Mouse (Mus musculus): Measurements from ENCODE around the gene Rin1. TPM values are rescaled to one million over a fixed set of nuclear protein-coding genes. Genes with fewer than 3 reads are reported as not detected.
A peak's percentile ranks its signal among the peaks of the same experiment; 100 is the strongest.

The Rin1 gene
- polyA plus RNA-seq, 1 experiment from 2014 or later = 4.8 TPM

DNA sequence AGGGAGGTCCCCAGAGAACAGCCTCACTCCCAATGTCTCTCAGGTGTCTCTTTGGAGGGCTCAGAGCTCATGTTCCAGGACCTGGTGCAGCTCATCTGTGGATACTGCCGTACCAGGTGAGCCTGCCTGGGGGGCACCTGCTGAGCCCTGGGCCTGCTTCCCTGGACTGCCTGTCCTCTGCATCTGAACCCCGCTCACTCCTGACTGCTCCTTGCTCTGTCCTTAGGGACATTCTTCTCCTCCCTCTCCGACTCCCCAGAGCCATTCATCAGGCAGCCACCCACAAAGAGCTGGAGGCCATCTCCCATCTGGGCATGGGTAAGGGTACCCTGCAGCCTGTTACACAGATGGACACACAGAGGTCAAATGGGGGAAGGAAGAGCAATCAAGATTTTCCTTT lies 1.2 kb downstream of the Rin1 start:
- Histone ChIP-seq H3K27me3 (ENCODE audit: control insufficient read depth, insufficient read depth, low read length) (peaks cover 25% of the 10 kb centered on the region), H3K36me3 (ENCODE audit: control insufficient read depth, insufficient read depth, low read length) (peaks cover 18% of the 10 kb centered on the region), H3K27ac (ENCODE audit: low read depth, low read length) (no peak overlapping the region), H3K4me1 (ENCODE audit: control insufficient read depth, insufficient read depth, low read length) (peaks cover 30% of the 10 kb centered on the region), H3K4me3 (ENCODE audit: low read length) (peak overlapping the region; percentile 29; the same call in 1 of the 2 replicates), H3K9me3 (ENCODE audit: control insufficient read depth, low read length) (no peaks in the 10 kb centered on the region), H3K4me2 (replicated peaks; ENCODE audit: low read depth, low read length) (peak overlapping the region; percentile 36), H3K9ac (ENCODE audit: low read depth, low read length) (peak overlapping the region; percentile 24; the same call in 1 of the 2 replicates)
- WGBS = 49% methylated on average over 3 of the region's 3 CpGs
- no peak for ATAC-seq (ENCODE audit: low FRiP score, low TSS enrichment)

DNA sequence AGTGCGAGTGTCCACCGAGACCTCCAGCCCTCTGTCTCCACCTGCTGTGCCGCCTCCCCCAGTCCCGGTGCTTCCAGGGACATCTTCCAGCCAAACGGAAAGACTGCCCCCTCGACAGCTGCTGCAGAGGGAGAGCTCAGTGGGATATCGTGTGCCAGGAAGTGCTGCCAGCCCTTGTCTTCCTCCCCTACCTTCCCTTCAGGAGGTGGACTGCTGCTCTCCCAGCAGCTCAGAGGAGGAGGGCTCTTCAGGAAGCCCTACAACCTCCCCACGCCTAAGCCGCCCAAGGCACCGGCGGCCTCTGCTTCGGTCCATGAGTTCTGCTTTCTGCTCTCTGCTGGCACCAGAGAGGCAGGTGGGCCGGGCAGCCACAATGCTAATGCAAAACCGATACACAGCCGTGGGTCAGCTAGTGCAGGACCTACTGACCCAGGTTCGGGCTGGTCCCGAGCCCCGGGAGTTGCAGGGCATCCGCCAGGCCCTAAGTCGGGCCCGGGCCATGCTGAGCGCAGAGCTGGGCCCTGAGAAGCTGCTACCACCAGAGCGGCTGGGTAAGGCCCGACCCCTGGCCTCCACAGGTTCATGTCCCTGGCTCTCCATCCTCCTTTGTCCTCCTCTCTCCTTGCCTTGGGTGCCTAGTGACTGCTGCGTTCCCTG lies 2.0 kb downstream of the Rin1 start:
- no peak for ATAC-seq (ENCODE audit: low FRiP score, low TSS enrichment)
- H3K4me3 ChIP-seq (ENCODE audit: low read length) = no peak overlapping the region
- H3K27me3 ChIP-seq (ENCODE audit: control insufficient read depth, insufficient read depth, low read length) = peaks cover 25% of the 10 kb centered on the region
- 28% methylated on average over 25 of the region's 25 CpGs for WGBS
- H3K9ac ChIP-seq (ENCODE audit: low read depth, low read length) = 0 out of 2 replicates have a peak overlapping the region, but pooled peaks have one; percentile 12
- no peak overlapping the region for H3K27ac ChIP-seq (ENCODE audit: low read depth, low read length)
- H3K9me3 ChIP-seq (ENCODE audit: control insufficient read depth, low read length) = no peaks in the 10 kb centered on the region
- peaks cover 36% of the 10 kb centered on the region for H3K4me1 ChIP-seq (ENCODE audit: control insufficient read depth, insufficient read depth, low read length)
- peak overlapping the region; percentile 15 for H3K4me2 ChIP-seq (replicated peaks; ENCODE audit: low read depth, low read length)
- peaks cover 11% of the 10 kb centered on the region; the same call in 1 of the 2 replicates for H3K36me3 ChIP-seq (ENCODE audit: control insufficient read depth, insufficient read depth, low read length)

DNA sequence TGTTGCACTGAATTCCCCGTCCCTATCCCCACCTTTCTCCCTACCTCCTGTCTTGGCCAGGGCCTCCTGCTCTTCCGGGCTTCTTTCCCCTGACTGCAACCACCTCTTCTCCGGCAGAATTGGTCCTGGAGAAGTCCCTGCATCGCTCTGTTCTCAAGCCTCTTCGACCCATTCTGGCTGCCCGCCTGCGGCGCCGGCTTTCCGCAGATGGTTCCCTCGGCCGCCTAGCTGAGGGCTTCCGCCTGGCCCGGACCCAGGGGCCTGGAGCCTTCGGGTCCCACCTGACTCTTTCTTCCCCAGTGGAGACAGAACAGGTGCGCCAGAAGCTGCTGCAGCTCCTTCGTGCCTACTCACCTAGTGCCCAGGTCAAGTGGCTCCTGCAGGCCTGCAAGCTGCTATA lies 2.6 kb downstream of the Rin1 start:
- Histone ChIP-seq H3K36me3 (ENCODE audit: control insufficient read depth, insufficient read depth, low read length) (peaks cover 9% of the 10 kb centered on the region; the same call in 1 of the 2 replicates), H3K4me2 (replicated peaks; ENCODE audit: low read depth, low read length) (no peak overlapping the region), H3K9me3 (ENCODE audit: control insufficient read depth, low read length) (no peaks in the 10 kb centered on the region), H3K9ac (ENCODE audit: low read depth, low read length) (no peak overlapping the region), H3K27me3 (ENCODE audit: control insufficient read depth, insufficient read depth, low read length) (peaks cover 25% of the 10 kb centered on the region), H3K27ac (ENCODE audit: low read depth, low read length) (no peak overlapping the region), H3K4me3 (ENCODE audit: low read length) (no peak overlapping the region), H3K4me1 (ENCODE audit: control insufficient read depth, insufficient read depth, low read length) (peaks cover 36% of the 10 kb centered on the region)
- no peak for ATAC-seq (ENCODE audit: low FRiP score, low TSS enrichment)
- WGBS = 60% methylated on average over 17 of the region's 17 CpGs

DNA sequence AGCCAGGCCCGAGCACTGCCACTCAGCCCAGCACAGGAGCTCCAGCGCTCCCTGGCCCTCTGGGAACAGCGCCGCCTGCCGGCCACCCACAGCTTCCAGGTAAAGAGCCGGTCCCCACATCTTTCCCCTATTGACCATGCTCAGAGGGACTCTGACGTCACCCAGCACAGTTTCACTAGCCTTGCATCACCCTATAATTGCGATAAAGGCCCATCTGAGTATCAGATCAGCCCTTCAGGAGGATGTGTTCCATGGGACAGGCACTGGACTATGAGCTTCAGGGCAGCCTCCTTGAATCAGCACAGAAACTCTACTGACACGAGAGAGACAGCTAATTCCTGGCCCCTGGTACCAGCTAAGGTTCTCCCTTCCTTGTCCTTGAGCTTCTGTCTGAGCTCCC lies 3.6 kb downstream of the Rin1 start:
- Histone ChIP-seq H3K9ac (ENCODE audit: low read depth, low read length) (no peak overlapping the region), H3K4me2 (replicated peaks; ENCODE audit: low read depth, low read length) (no peak overlapping the region), H3K4me1 (ENCODE audit: control insufficient read depth, insufficient read depth, low read length) (peaks cover 46% of the 10 kb centered on the region), H3K9me3 (ENCODE audit: control insufficient read depth, low read length) (no peaks in the 10 kb centered on the region), H3K4me3 (ENCODE audit: low read length) (no peak overlapping the region), H3K27ac (ENCODE audit: low read depth, low read length) (no peak overlapping the region), H3K36me3 (ENCODE audit: control insufficient read depth, insufficient read depth, low read length) (peaks cover 3% of the 10 kb centered on the region; the same call in 1 of the 2 replicates), H3K27me3 (ENCODE audit: control insufficient read depth, insufficient read depth, low read length) (peaks cover 25% of the 10 kb centered on the region)
- no peak for ATAC-seq (ENCODE audit: low FRiP score, low TSS enrichment)
- WGBS = 18% methylated on average over 9 of the region's 9 CpGs

DNA sequence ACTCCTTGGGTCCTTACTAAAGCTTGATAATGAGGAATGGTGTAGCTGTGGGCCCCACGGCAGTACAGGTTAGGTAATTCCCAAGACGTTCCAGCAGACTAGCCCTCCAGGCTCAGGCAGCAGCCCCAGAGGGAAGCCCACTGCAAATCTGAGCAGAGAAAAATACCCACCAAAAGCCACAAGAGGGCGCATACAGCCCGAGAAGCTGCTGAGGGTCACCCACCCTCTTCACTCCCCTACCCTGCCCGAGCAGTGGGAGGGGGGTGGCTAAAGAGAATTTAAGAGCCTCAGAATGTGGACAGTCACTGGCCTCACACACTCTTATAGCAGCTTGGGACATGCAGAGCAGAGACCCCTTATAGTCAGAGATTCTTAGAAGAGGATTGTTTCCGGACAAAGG lies 6.0 kb downstream of the Rin1 start:
- WGBS = 13% methylated on average over 6 of the region's 6 CpGs
- no peak for ATAC-seq (ENCODE audit: low FRiP score, low TSS enrichment)
- H3K27ac ChIP-seq (ENCODE audit: low read depth, low read length) = no peak overlapping the region
- no peak overlapping the region for H3K9ac ChIP-seq (ENCODE audit: low read depth, low read length)
- peaks cover 25% of the 10 kb centered on the region for H3K27me3 ChIP-seq (ENCODE audit: control insufficient read depth, insufficient read depth, low read length)
- no peaks in the 10 kb centered on the region for H3K36me3 ChIP-seq (ENCODE audit: control insufficient read depth, insufficient read depth, low read length)
- H3K4me2 ChIP-seq (replicated peaks; ENCODE audit: low read depth, low read length) = no peak overlapping the region
- peaks cover 54% of the 10 kb centered on the region for H3K4me1 ChIP-seq (ENCODE audit: control insufficient read depth, insufficient read depth, low read length)
- no peak overlapping the region for H3K4me3 ChIP-seq (ENCODE audit: low read length)
- no peaks in the 10 kb centered on the region for H3K9me3 ChIP-seq (ENCODE audit: control insufficient read depth, low read length)

DNA sequence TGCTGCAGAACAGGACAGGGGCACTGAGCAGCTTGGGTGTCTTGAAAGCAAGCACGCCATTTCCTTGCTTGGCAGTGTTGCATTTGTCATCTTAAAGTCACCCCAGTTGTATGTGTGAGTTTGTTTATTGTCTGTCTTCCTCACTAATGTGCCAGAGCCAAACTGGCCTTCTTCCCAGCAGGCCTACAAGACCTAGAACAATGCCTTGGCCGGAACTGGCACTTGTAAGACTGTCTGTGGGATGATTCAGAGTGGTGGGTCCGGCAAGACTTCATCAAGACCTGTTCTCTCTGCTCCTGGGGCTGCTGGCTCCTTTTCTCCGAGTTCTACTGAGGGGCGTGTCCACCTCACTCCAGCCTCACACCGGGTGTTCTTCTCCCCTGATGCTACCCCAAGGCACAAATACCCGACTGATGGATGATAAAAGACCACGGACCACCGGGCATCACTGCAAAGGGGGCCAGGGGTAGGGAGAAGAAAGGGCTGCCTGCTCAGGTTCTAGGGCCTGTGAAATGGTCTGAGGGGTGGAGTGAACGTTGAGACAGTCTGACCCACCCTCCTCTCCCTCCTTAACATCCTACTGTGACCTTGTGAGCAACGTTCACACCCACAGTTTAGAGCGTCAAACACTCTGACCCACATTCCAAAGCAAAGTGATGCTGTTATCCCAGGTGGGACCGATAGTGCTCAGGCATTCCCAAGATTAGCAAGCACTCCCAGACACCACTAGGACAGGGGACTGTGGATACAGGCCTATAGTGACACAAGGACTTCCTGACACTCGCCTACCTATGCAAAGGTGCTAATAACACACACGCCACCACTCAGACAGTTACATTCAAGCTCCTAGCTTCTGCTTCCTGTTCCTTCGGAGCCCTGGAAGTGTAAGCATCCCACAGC lies 7.8 kb downstream of the Rin1 start:
- WGBS = 26% methylated on average over 16 of the region's 16 CpGs
- H3K9ac ChIP-seq (ENCODE audit: low read depth, low read length) = no peak overlapping the region
- no peak overlapping the region for H3K4me2 ChIP-seq (replicated peaks; ENCODE audit: low read depth, low read length)
- no peak overlapping the region for H3K4me3 ChIP-seq (ENCODE audit: low read length)
- peaks cover 6% of the 10 kb centered on the region; the same call in 1 of the 2 replicates for H3K27me3 ChIP-seq (ENCODE audit: control insufficient read depth, insufficient read depth, low read length)
- H3K4me1 ChIP-seq (ENCODE audit: control insufficient read depth, insufficient read depth, low read length) = peaks cover 41% of the 10 kb centered on the region
- no peaks in the 10 kb centered on the region for H3K36me3 ChIP-seq (ENCODE audit: control insufficient read depth, insufficient read depth, low read length)
- H3K9me3 ChIP-seq (ENCODE audit: control insufficient read depth, low read length) = no peaks in the 10 kb centered on the region
- H3K27ac ChIP-seq (ENCODE audit: low read depth, low read length) = peak overlapping the region; percentile 85; the same call in 1 of the 2 replicates
- no peak for ATAC-seq (ENCODE audit: low FRiP score, low TSS enrichment)

DNA sequence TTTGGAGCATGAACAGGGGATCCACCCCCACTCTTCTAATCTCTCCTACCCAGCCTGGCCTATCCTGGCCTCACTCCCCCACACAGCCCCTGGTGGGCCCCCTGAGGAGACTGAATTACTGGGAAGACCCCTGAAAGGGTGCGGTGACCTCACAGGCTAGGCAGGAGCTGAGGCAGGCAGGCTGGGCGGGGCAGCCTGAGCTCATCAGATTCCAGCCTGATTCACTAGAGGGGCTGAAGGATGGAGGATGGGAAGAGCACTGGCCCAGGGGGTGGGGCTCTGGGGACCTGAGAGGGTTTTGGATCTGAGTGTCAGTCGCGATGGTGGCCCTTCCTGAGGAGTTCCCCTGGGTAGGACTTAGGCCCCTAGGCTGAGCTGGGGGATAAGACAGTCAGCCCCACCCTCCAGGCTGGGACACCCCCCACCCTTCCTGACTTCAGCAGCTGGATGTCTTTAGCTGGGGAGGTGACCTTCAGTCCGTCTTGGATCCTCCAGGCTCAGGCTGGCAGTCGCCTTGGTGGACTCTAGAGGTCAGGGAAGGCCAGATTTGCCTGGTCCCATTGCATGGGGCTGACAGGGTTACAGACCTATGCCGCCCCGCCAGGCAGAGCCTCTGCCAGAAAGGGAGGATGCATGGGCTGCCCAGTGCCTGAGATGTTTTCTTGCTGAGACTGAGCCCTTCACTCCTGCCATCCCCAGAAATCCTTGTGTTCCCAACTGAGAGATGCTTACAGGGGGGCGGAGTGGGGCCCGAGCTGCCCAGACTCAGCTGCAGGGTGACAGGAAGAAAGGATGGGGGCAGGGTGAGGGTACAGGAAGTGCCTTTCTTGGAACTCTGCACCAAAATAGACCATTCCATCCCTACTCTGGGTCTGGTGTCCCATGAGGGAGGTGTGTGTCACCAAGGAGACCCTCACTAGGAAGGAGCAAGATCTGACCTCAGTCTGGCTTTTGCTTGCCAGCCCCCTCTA lies 8.8 kb downstream of the Rin1 start:
- Histone ChIP-seq H3K4me2 (replicated peaks; ENCODE audit: low read depth, low read length) (peak overlapping the region; percentile 12), H3K4me3 (ENCODE audit: low read length) (no peak overlapping the region)
- 10% methylated on average over 10 of the region's 10 CpGs for WGBS

More for the DNA sequence above, 8.8 kb downstream of the Rin1 start:
- peaks cover 41% of the 10 kb centered on the region for H3K4me1 ChIP-seq (ENCODE audit: control insufficient read depth, insufficient read depth, low read length)
- ATAC-seq (ENCODE audit: low FRiP score, low TSS enrichment) = peak; percentile 48
- no peak overlapping the region for H3K9ac ChIP-seq (ENCODE audit: low read depth, low read length)
- H3K27me3 ChIP-seq (ENCODE audit: control insufficient read depth, insufficient read depth, low read length) = no peaks in the 10 kb centered on the region
- H3K27ac ChIP-seq (ENCODE audit: low read depth, low read length) = peak overlapping the region; percentile 85
- no peaks in the 10 kb centered on the region for H3K9me3 ChIP-seq (ENCODE audit: control insufficient read depth, low read length)
- H3K36me3 ChIP-seq (ENCODE audit: control insufficient read depth, insufficient read depth, low read length) = no peaks in the 10 kb centered on the region

Measured in kidney, embryonic 14.5 days (tissue).